ENCODE assay signal across 20 mouse cellular contexts in the genomic region with DNA sequence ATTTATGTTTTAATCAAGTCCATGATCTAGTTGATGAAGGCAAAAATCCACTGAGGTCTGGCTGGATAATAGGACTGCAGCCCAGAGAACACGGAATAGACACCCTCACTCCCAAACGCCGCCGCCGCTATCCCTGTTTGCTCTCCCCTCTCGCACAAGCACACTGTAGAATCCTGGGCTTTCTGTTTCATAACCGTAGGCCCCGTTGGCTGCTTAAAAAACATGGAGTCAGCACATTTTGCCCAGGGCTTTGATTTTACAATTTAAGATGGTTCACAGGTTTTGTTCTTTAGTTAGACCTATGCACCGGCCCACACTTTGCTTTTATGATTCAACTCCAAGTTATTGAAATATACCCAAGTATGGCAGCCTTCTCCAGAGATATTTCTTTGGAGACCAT.
DNase-seq lines count a peak whose midpoint lies in the region; ATAC-seq and TF ChIP-seq lines count a peak whose summit lies in the region.
"Had no signal": no experiment of that assay in that cellular context is flagged by ENCODE, and none has a peak within 500 bp of the region (broad histone marks: within the 10 kb centered on the region; RNA-seq: fewer than 3 reads in every experiment).

No protein-coding gene starts in this region.

- no peak for DNase-seq in forebrain, embryonic 10.5 days (ENCODE audit: extremely low spot score, low spot score)
- peak; percentile 50 for DNase-seq in hindbrain, embryonic 11.5 days (ENCODE audit: low spot score)
- DNase-seq in brain, embryonic 14.5 days (ENCODE audit: low read depth): peak; percentile 60
- DNase-seq: adrenal gland, postnatal 14 days; cerebellum, adult 18-20 months; cerebellum, adult 9-11 months; cerebellum, postnatal 36 days; gastrocnemius, adult 2 months; gastrocnemius, postnatal 25 days; heart, postnatal 36 days had no signal

- peaks cover 12% of the 10 kb centered on the region; the same call in 1 of the 2 replicates for H3K27me3 ChIP-seq in forebrain, embryonic 10.5 days (ENCODE audit: poor library complexity, severe bottlenecking)
- H3K27me3 ChIP-seq in forebrain, embryonic 12.5 days: 0 out of 2 replicates have a peak, but pooled peaks cover 4% of the 10 kb centered on the region
- H3K27me3 ChIP-seq in hindbrain, embryonic 11.5 days (ENCODE audit: control insufficient read depth, insufficient read depth, low read length): no peaks in the 10 kb centered on the region
- no peaks in the 10 kb centered on the region for H3K27me3 ChIP-seq in hindbrain, embryonic 12.5 days
- H3K27me3 ChIP-seq in midbrain, embryonic 12.5 days: peaks cover 9% of the 10 kb centered on the region; the same call in 1 of the 2 replicates
- H3K27me3 ChIP-seq in midbrain, embryonic 16.5 days (ENCODE audit: control insufficient read depth, insufficient read depth, low read depth, low read length): no peaks in the 10 kb centered on the region
- H3K27me3 ChIP-seq: embryonic facial prominence, embryonic 15.5 days; heart, embryonic 13.5 days; intestine, embryonic 15.5 days had no signal

- no peak overlapping the region for H3K4me2 ChIP-seq in forebrain, embryonic 12.5 days
- no peak overlapping the region for H3K4me2 ChIP-seq in hindbrain, embryonic 11.5 days (replicated peaks; ENCODE audit: low read depth, low read length)
- H3K4me2 ChIP-seq in hindbrain, embryonic 12.5 days (replicated peaks): no peak overlapping the region
- 0 out of 2 replicates have a peak overlapping the region, but pooled peaks have one; percentile 3 for H3K4me2 ChIP-seq in midbrain, embryonic 12.5 days (replicated peaks)
- H3K4me2 ChIP-seq in midbrain, embryonic 16.5 days (ENCODE audit: low read length): no peak overlapping the region
- H3K4me2 ChIP-seq: embryonic facial prominence, embryonic 15.5 days; intestine, embryonic 15.5 days had no signal

- no peaks in the 10 kb centered on the region for H3K36me3 ChIP-seq in forebrain, embryonic 10.5 days (replicated peaks)
- no peaks in the 10 kb centered on the region for H3K36me3 ChIP-seq in forebrain, embryonic 12.5 days (replicated peaks)
- no peaks in the 10 kb centered on the region for H3K36me3 ChIP-seq in hindbrain, embryonic 11.5 days (ENCODE audit: control insufficient read depth, insufficient read depth, low read length)
- no peaks in the 10 kb centered on the region for H3K36me3 ChIP-seq in hindbrain, embryonic 12.5 days
- H3K36me3 ChIP-seq in midbrain, embryonic 12.5 days: no peaks in the 10 kb centered on the region
- H3K36me3 ChIP-seq in midbrain, embryonic 16.5 days (ENCODE audit: control insufficient read depth, insufficient read depth, low read length): no peaks in the 10 kb centered on the region
- H3K36me3 ChIP-seq: embryonic facial prominence, embryonic 15.5 days; heart, embryonic 13.5 days; intestine, embryonic 15.5 days had no signal

- no peak overlapping the region for H3K9ac ChIP-seq in forebrain, embryonic 12.5 days
- H3K9ac ChIP-seq in hindbrain, embryonic 11.5 days (ENCODE audit: low read depth, low read length): no peak overlapping the region
- no peak overlapping the region for H3K9ac ChIP-seq in hindbrain, embryonic 12.5 days
- H3K9ac ChIP-seq in midbrain, embryonic 12.5 days (replicated peaks): no peak overlapping the region
- no peak overlapping the region for H3K9ac ChIP-seq in midbrain, embryonic 16.5 days (ENCODE audit: low read depth, low read length)
- H3K9ac ChIP-seq: embryonic facial prominence, embryonic 15.5 days; heart, embryonic 13.5 days; intestine, embryonic 15.5 days had no signal

- no peaks in the 10 kb centered on the region for H3K9me3 ChIP-seq in forebrain, embryonic 10.5 days
- H3K9me3 ChIP-seq in forebrain, embryonic 12.5 days: no peaks in the 10 kb centered on the region
- H3K9me3 ChIP-seq in hindbrain, embryonic 11.5 days (ENCODE audit: control insufficient read depth, low read length): no peaks in the 10 kb centered on the region
- no peaks in the 10 kb centered on the region for H3K9me3 ChIP-seq in hindbrain, embryonic 12.5 days (replicated peaks)
- H3K9me3 ChIP-seq in midbrain, embryonic 12.5 days: no peaks in the 10 kb centered on the region
- no peaks in the 10 kb centered on the region for H3K9me3 ChIP-seq in midbrain, embryonic 16.5 days (replicated peaks; ENCODE audit: control insufficient read depth, low read length, poor library complexity, severe bottlenecking)
- H3K9me3 ChIP-seq: embryonic facial prominence, embryonic 15.5 days; heart, embryonic 13.5 days; intestine, embryonic 15.5 days had no signal

- WGBS in forebrain, embryonic 10.5 days: 77% methylated on average over 9 of the region's 9 CpGs
- WGBS in forebrain, embryonic 12.5 days: 40% methylated on average over 9 of the region's 9 CpGs
- WGBS in hindbrain, embryonic 11.5 days: 71% methylated on average over 9 of the region's 9 CpGs
- 65% methylated on average over 9 of the region's 9 CpGs for WGBS in hindbrain, embryonic 12.5 days
- 63% methylated on average over 9 of the region's 9 CpGs for WGBS in midbrain, embryonic 12.5 days
- WGBS in midbrain, embryonic 16.5 days: 49% methylated on average over 9 of the region's 9 CpGs

- no peak for ATAC-seq in forebrain, embryonic 12.5 days (ENCODE audit: low FRiP score)
- peak; percentile 31; the same call in 1 of the 2 replicates for ATAC-seq in hindbrain, embryonic 11.5 days (ENCODE audit: low FRiP score)
- no peak for ATAC-seq in hindbrain, embryonic 12.5 days (ENCODE audit: low FRiP score)
- ATAC-seq in midbrain, embryonic 12.5 days (ENCODE audit: low FRiP score, low read depth): no peak
- no peak for ATAC-seq in midbrain, embryonic 16.5 days
- ATAC-seq: activated CD4-positive, CD25-positive, alpha-beta regulatory T cell, adult 4 months; intestine, embryonic 15.5 days; Patski had no signal

- H3K4me3 ChIP-seq in forebrain, embryonic 10.5 days: no peak overlapping the region
- no peak overlapping the region for H3K4me3 ChIP-seq in forebrain, embryonic 12.5 days (replicated peaks)
- no peak overlapping the region for H3K4me3 ChIP-seq in hindbrain, embryonic 11.5 days (ENCODE audit: low read depth, low read length)
- no peak overlapping the region for H3K4me3 ChIP-seq in hindbrain, embryonic 12.5 days
- no peak overlapping the region for H3K4me3 ChIP-seq in midbrain, embryonic 12.5 days
- no peak overlapping the region for H3K4me3 ChIP-seq in midbrain, embryonic 16.5 days (ENCODE audit: low read depth, low read length)
- H3K4me3 ChIP-seq: embryonic facial prominence, embryonic 15.5 days; erythroblast, embryonic 14.5 days; gastrocnemius, adult 2 months; heart, embryonic 13.5 days; intestine, embryonic 15.5 days had no signal

- peaks cover 69% of the 10 kb centered on the region for H3K4me1 ChIP-seq in forebrain, embryonic 10.5 days
- H3K4me1 ChIP-seq in forebrain, embryonic 12.5 days: peaks cover 43% of the 10 kb centered on the region
- H3K4me1 ChIP-seq in hindbrain, embryonic 11.5 days (replicated peaks; ENCODE audit: control insufficient read depth, insufficient read depth, low read length): no peaks in the 10 kb centered on the region
- H3K4me1 ChIP-seq in hindbrain, embryonic 12.5 days: peaks cover 28% of the 10 kb centered on the region
- peaks cover 38% of the 10 kb centered on the region for H3K4me1 ChIP-seq in midbrain, embryonic 12.5 days
- 0 out of 2 replicates have a peak, but pooled peaks cover 5% of the 10 kb centered on the region for H3K4me1 ChIP-seq in midbrain, embryonic 16.5 days (ENCODE audit: control insufficient read depth, insufficient read depth, low read length)
- H3K4me1 ChIP-seq: embryonic facial prominence, embryonic 15.5 days; intestine, embryonic 15.5 days had no signal

- no peak for TF ChIP-seq CTCF in brain, embryonic 14.5 days (IDR thresholded peaks at IDR 0.05; ENCODE audit: borderline replicate concordance, extremely low read depth, insufficient read depth, insufficient read length)

- peak overlapping the region; percentile 53; the same call in 1 of the 2 replicates for H3K27ac ChIP-seq in forebrain, embryonic 10.5 days
- no peak overlapping the region for H3K27ac ChIP-seq in forebrain, embryonic 12.5 days
- H3K27ac ChIP-seq in hindbrain, embryonic 11.5 days (ENCODE audit: low read depth, low read length): no peak overlapping the region
- H3K27ac ChIP-seq in hindbrain, embryonic 12.5 days: no peak overlapping the region
- H3K27ac ChIP-seq in midbrain, embryonic 12.5 days (replicated peaks): 0 out of 2 replicates have a peak overlapping the region, but pooled peaks have one; percentile 42
- H3K27ac ChIP-seq in midbrain, embryonic 16.5 days (ENCODE audit: low read length): no peak overlapping the region
- H3K27ac ChIP-seq: embryonic facial prominence, embryonic 15.5 days; gastrocnemius, adult 2 months; intestine, embryonic 15.5 days had no signal

- TF ChIP-seq POLR2A in brain, embryonic 14.5 days (IDR thresholded peaks at IDR 0.05; ENCODE audit: borderline replicate concordance, extremely low read depth, insufficient read depth, insufficient read length, poor library complexity, severe bottlenecking): no peak

Comparison
In these comparisons a context has a peak if more than half of its experiments do, and no peak if none do; other contexts are left out.
1. H3K27ac ChIP-seq: peak in forebrain, embryonic 10.5 days (single experiment) and midbrain, embryonic 12.5 days (single experiment); none in forebrain, embryonic 12.5 days (single experiment), hindbrain, embryonic 11.5 days (single experiment), hindbrain, embryonic 12.5 days (single experiment) and midbrain, embryonic 16.5 days (single experiment).